Mouse (Mus musculus): ENCODE data around the gene Bckdk. TPM values are rescaled to one million over a fixed set of nuclear protein-coding genes. Genes with fewer than 3 reads are reported as not detected.

Bckdk gene
- polyA plus RNA-seq, 1 experiment from 2014 or later, result 130 TPM

- H3K4me3 ChIP-seq, result no peak overlapping the region
- 54% methylated on average over 7 of the region's 7 CpGs for WGBS
- H3K36me3 ChIP-seq, result 0 out of 2 replicates have a peak, but pooled peaks cover under 1% of the 10 kb centered on the region
- H3K27ac ChIP-seq, result no peak overlapping the region
- no peak for DNase-seq (ENCODE audit: low spot score)
- no peaks in the 10 kb centered on the region for H3K9me3 ChIP-seq (replicated peaks)
- H3K4me1 ChIP-seq, result peaks cover 15% of the 10 kb centered on the region
- H3K27me3 ChIP-seq (ENCODE audit: low read depth, poor library complexity, severe bottlenecking), result no peaks in the 10 kb centered on the region
Observed at GRCm38 (mm10) chr7:127899997-127900396, 3.9 kb upstream of the Bckdk start.

GRCm38 (mm10) chr7:127901772-127902171 lies 2.1 kb upstream of the Bckdk start:
- no peak overlapping the region for H3K4me3 ChIP-seq
- 78% methylated on average over 2 of the region's 2 CpGs for WGBS
- peaks cover 18% of the 10 kb centered on the region for H3K36me3 ChIP-seq
- peaks cover 17% of the 10 kb centered on the region for H3K4me1 ChIP-seq
- H3K27ac ChIP-seq, result no peak overlapping the region
- DNase-seq (ENCODE audit: low spot score), result no peak
- H3K9me3 ChIP-seq (replicated peaks), result no peaks in the 10 kb centered on the region
- H3K27me3 ChIP-seq (ENCODE audit: low read depth, poor library complexity, severe bottlenecking), result no peaks in the 10 kb centered on the region

- Histone ChIP-seq H3K36me3 (peaks cover 53% of the 10 kb centered on the region), H3K27me3 (ENCODE audit: low read depth, poor library complexity, severe bottlenecking) (no peaks in the 10 kb centered on the region), H3K27ac (no peak overlapping the region), H3K4me3 (no peak overlapping the region), H3K9me3 (replicated peaks) (no peaks in the 10 kb centered on the region), H3K4me1 (peaks cover 24% of the 10 kb centered on the region)
- no peak for DNase-seq (ENCODE audit: low spot score)
- WGBS, result 96% methylated on average over 12 of the region's 12 CpGs
Observed at GRCm38 (mm10) chr7:127907939-127908338, 4.1 kb downstream of the Bckdk start.

- 91% methylated on average over 4 of the region's 4 CpGs for WGBS
- Histone ChIP-seq H3K9me3 (replicated peaks) (no peaks in the 10 kb centered on the region), H3K36me3 (peaks cover 53% of the 10 kb centered on the region), H3K27me3 (ENCODE audit: low read depth, poor library complexity, severe bottlenecking) (no peaks in the 10 kb centered on the region), H3K4me3 (no peak overlapping the region), H3K4me1 (peaks cover 29% of the 10 kb centered on the region), H3K27ac (no peak overlapping the region)
- no peak for DNase-seq (ENCODE audit: low spot score)
Observed at GRCm38 (mm10) chr7:127908656-127909055, 4.8 kb downstream of the Bckdk start.

- WGBS, result 1% methylated on average over 40 of the region's 40 CpGs
- peaks cover 12% of the 10 kb centered on the region for H3K4me1 ChIP-seq
- peaks cover 56% of the 10 kb centered on the region for H3K36me3 ChIP-seq
- no peaks in the 10 kb centered on the region for H3K9me3 ChIP-seq (replicated peaks)
- no peaks in the 10 kb centered on the region for H3K27me3 ChIP-seq (ENCODE audit: low read depth, poor library complexity, severe bottlenecking)
- peak within 1 kb of the TSS; percentile 87 for H3K4me3 ChIP-seq
- peak within 1 kb of the TSS; percentile 88 for H3K27ac ChIP-seq
- peak; percentile 93 for DNase-seq (ENCODE audit: low spot score)
Observed at GRCm38 (mm10) chr7:127912190-127912871, 8.4 kb downstream of the Bckdk start, which contains the start of gene Kat8. Gene Kat8 (plus strand): TSS chr7:127912516.

- peak overlapping the region; percentile 87 for H3K4me3 ChIP-seq
- H3K4me1 ChIP-seq, result peaks cover 12% of the 10 kb centered on the region
- H3K27ac ChIP-seq, result peak overlapping the region; percentile 88
- no peaks in the 10 kb centered on the region for H3K9me3 ChIP-seq (replicated peaks)
- 38% methylated on average over 4 of the region's 4 CpGs for WGBS
- H3K27me3 ChIP-seq (ENCODE audit: low read depth, poor library complexity, severe bottlenecking), result no peaks in the 10 kb centered on the region
- H3K36me3 ChIP-seq, result peaks cover 55% of the 10 kb centered on the region
- DNase-seq (ENCODE audit: low spot score), result no peak
Observed at GRCm38 (mm10) chr7:127912938-127913337, 9.1 kb downstream of the Bckdk start.

GRCm38 (mm10) chr7:127915293-127915692 lies 11.4 kb downstream of the Bckdk start:
- Histone ChIP-seq H3K27me3 (ENCODE audit: low read depth, poor library complexity, severe bottlenecking) (no peaks in the 10 kb centered on the region), H3K4me1 (peaks cover 12% of the 10 kb centered on the region), H3K4me3 (no peak overlapping the region), H3K36me3 (peaks cover 53% of the 10 kb centered on the region), H3K9me3 (replicated peaks) (no peaks in the 10 kb centered on the region), H3K27ac (no peak overlapping the region)
- WGBS, result 85% methylated on average over 12 of the region's 12 CpGs
- DNase-seq (ENCODE audit: low spot score), result no peak

- Histone ChIP-seq H3K4me3 (no peak overlapping the region), H3K4me1 (peaks cover 3% of the 10 kb centered on the region), H3K36me3 (peaks cover 80% of the 10 kb centered on the region), H3K27me3 (ENCODE audit: low read depth, poor library complexity, severe bottlenecking) (no peaks in the 10 kb centered on the region), H3K9me3 (replicated peaks) (no peaks in the 10 kb centered on the region), H3K27ac (no peak overlapping the region)
- DNase-seq (ENCODE audit: low spot score), result peak; percentile 54
- WGBS, result 59% methylated on average over 3 of the region's 3 CpGs
Observed at GRCm38 (mm10) chr7:127918203-127918602, 14.3 kb downstream of the Bckdk start.

GRCm38 (mm10) chr7:127919290-127919689 lies 15.4 kb downstream of the Bckdk start:
- H3K9me3 ChIP-seq (replicated peaks), result no peaks in the 10 kb centered on the region
- no peak for DNase-seq (ENCODE audit: low spot score)
- H3K4me1 ChIP-seq, result no peaks in the 10 kb centered on the region
- H3K36me3 ChIP-seq, result peaks cover 90% of the 10 kb centered on the region
- no peak overlapping the region for H3K27ac ChIP-seq
- H3K27me3 ChIP-seq (ENCODE audit: low read depth, poor library complexity, severe bottlenecking), result no peaks in the 10 kb centered on the region
- H3K4me3 ChIP-seq, result no peak overlapping the region
- WGBS, result 77% methylated on average over 7 of the region's 7 CpGs

GRCm38 (mm10) chr7:127921516-127921915 lies 17.6 kb downstream of the Bckdk start:
- Histone ChIP-seq H3K27me3 (ENCODE audit: low read depth, poor library complexity, severe bottlenecking) (no peaks in the 10 kb centered on the region), H3K4me1 (no peaks in the 10 kb centered on the region), H3K36me3 (peaks cover 92% of the 10 kb centered on the region), H3K27ac (no peak overlapping the region), H3K9me3 (replicated peaks) (no peaks in the 10 kb centered on the region), H3K4me3 (no peak overlapping the region)
- 70% methylated on average over 8 of the region's 8 CpGs for WGBS
- no peak for DNase-seq (ENCODE audit: low spot score)

- WGBS, result 83% methylated on average over 6 of the region's 6 CpGs
- no peak overlapping the region for H3K4me3 ChIP-seq
- H3K27ac ChIP-seq, result no peak overlapping the region
- H3K27me3 ChIP-seq (ENCODE audit: low read depth, poor library complexity, severe bottlenecking), result peaks cover 4% of the 10 kb centered on the region
- no peaks in the 10 kb centered on the region for H3K9me3 ChIP-seq (replicated peaks)
- peaks cover 89% of the 10 kb centered on the region for H3K36me3 ChIP-seq
- no peaks in the 10 kb centered on the region for H3K4me1 ChIP-seq
- no peak for DNase-seq (ENCODE audit: low spot score)
Observed at GRCm38 (mm10) chr7:127922451-127923275, 18.8 kb downstream of the Bckdk start.

GRCm38 (mm10) chr7:127923714-127924113 lies 19.8 kb downstream of the Bckdk start:
- Histone ChIP-seq H3K27me3 (ENCODE audit: low read depth, poor library complexity, severe bottlenecking) (peaks cover 14% of the 10 kb centered on the region), H3K9me3 (replicated peaks) (no peaks in the 10 kb centered on the region), H3K4me3 (no peak overlapping the region), H3K27ac (no peak overlapping the region), H3K4me1 (peaks cover under 1% of the 10 kb centered on the region; the same call in 1 of the 2 replicates), H3K36me3 (peaks cover 83% of the 10 kb centered on the region)
- DNase-seq (ENCODE audit: low spot score), result no peak
- WGBS, result 89% methylated on average over 5 of the region's 5 CpGs

- Histone ChIP-seq H3K36me3 (peaks cover 69% of the 10 kb centered on the region), H3K27ac (no peak overlapping the region), H3K9me3 (replicated peaks) (no peaks in the 10 kb centered on the region), H3K27me3 (ENCODE audit: low read depth, poor library complexity, severe bottlenecking) (peaks cover 30% of the 10 kb centered on the region), H3K4me3 (no peak overlapping the region), H3K4me1 (peaks cover 16% of the 10 kb centered on the region)
- DNase-seq (ENCODE audit: low spot score), result no peak
- WGBS, result 69% methylated on average over 5 of the region's 5 CpGs
Observed at GRCm38 (mm10) chr7:127925252-127925651, 21.4 kb downstream of the Bckdk start.
